Mouse (Mus musculus) kidney, adult 2 months (tissue): ENCODE measurements around the gene Igflr1. TPM values are rescaled to one million over a fixed set of nuclear protein-coding genes. Genes with fewer than 3 reads are reported as not detected.

ENCODE experiments used
- DNase-seq: peaks from one replicate; pipeline ENCODE4 v3.0.0; 2021
- H3K27ac ChIP-seq: fragments of 200-500 bp; 2 replicates; pipeline ENCODE4 v1.5.1; 2012; ENCODE audit warnings: low read depth, low read length, control low read depth, inconsistent platforms; ENCODE audit not compliant: insufficient read depth
- H3K27me3 ChIP-seq: fragments of 200-500 bp; replicated peaks from 2 replicates; pipeline ENCODE4 v1.6.1; 2012; ENCODE audit warnings: mild to moderate bottlenecking, moderate library complexity, low read length, inconsistent platforms; ENCODE audit not compliant: control insufficient read depth, insufficient read depth
- H3K36me3 ChIP-seq: fragments of 200-500 bp; 2 replicates; pipeline ENCODE4 v1.6.1; 2012; ENCODE audit warnings: mild to moderate bottlenecking, moderate library complexity, low read length, inconsistent platforms; ENCODE audit not compliant: control insufficient read depth, insufficient read depth
- H3K4me1 ChIP-seq: fragments of 200-500 bp; 2 replicates; pipeline ENCODE4 v1.6.1; 2011; ENCODE audit warnings: low read length; ENCODE audit not compliant: control insufficient read depth, insufficient read depth
- H3K4me3 ChIP-seq: fragments of 200-500 bp; 2 replicates; pipeline ENCODE4 v1.5.1; 2011; ENCODE audit warnings: mild to moderate bottlenecking, low read depth, low read length, control low read depth; ENCODE audit not compliant: insufficient read depth
- CTCF ChIP-seq: fragments of 200-500 bp; conservative IDR thresholded peaks from 2 replicates; pipeline ENCODE4 v1.5.1; 2011; ENCODE audit warnings: low read depth, mild to moderate bottlenecking, control low read depth, low read length, moderate library complexity, mixed read lengths; ENCODE audit not compliant: insufficient read depth, insufficient read length
- POLR2A ChIP-seq: fragments of 200-500 bp; IDR thresholded peaks from one replicate; pipeline ENCODE4 v1.6.1; 2011; ENCODE audit warnings: low read depth, low read length, control low read depth
- WGBS: fragments of 180-500 bp; shearing (Covaris S2); methylation state at CpG from one replicate; pipeline ENCODE4 v1.1.7; 2018; 5-methylcytosine and 5-hydroxymethylcytosine counted together
- polyA plus RNA-seq: library from polyadenylated mRNA; depleted of rRNA; stranded (reverse); fragments of >200 nt; gene quantifications from 2 replicates; pipeline ENCODE4 v1.2.3, GENCODE M21; 2012

Gene Igflr1
- polyA plus RNA-seq, 1 experiment, result 5.2 TPM

- no peak for DNase-seq
- H3K4me3 ChIP-seq, result no peak overlapping the region
- H3K27ac ChIP-seq, result no peak overlapping the region
- no peaks in the 10 kb centered on the region; the same call in 1 of the 2 replicates for H3K4me1 ChIP-seq
- H3K27me3 ChIP-seq, result no peaks in the 10 kb centered on the region
- no peaks in the 10 kb centered on the region for H3K36me3 ChIP-seq
- WGBS, result 82% methylated on average over 22 of the region's 22 CpGs
- TF ChIP-seq POLR2A, result no peak
- no peak for TF ChIP-seq CTCF
These were observed 11.2 kb upstream of the Igflr1 start for GRCm38 (mm10) chr7:30553810-30554584.

GRCm38 (mm10) chr7:30556894-30557536 lies 8.2 kb upstream of the Igflr1 start:
- TF ChIP-seq POLR2A (no peak), CTCF (peak; percentile 28; the same call in 1 of the 2 replicates)
- no peak overlapping the region for H3K27ac ChIP-seq
- no peaks in the 10 kb centered on the region for H3K36me3 ChIP-seq
- H3K4me3 ChIP-seq, result no peak overlapping the region
- 94% methylated on average over 18 of the region's 18 CpGs for WGBS
- no peak for DNase-seq
- no peaks in the 10 kb centered on the region for H3K27me3 ChIP-seq
- no peaks in the 10 kb centered on the region; the same call in 1 of the 2 replicates for H3K4me1 ChIP-seq

- no peak for DNase-seq
- no peaks in the 10 kb centered on the region; the same call in 1 of the 2 replicates for H3K4me1 ChIP-seq
- WGBS, result 80% methylated on average over 13 of the region's 13 CpGs
- no peak overlapping the region for H3K27ac ChIP-seq
- H3K27me3 ChIP-seq, result no peaks in the 10 kb centered on the region
- H3K4me3 ChIP-seq, result no peak overlapping the region
- TF ChIP-seq CTCF, result no peak
- TF ChIP-seq POLR2A, result no peak
- no peaks in the 10 kb centered on the region for H3K36me3 ChIP-seq
These were observed 7.2 kb upstream of the Igflr1 start for GRCm38 (mm10) chr7:30557901-30558514.

GRCm38 (mm10) chr7:30558656-30559442 lies 6.4 kb upstream of the Igflr1 start:
- Histone ChIP-seq H3K27me3 (no peaks in the 10 kb centered on the region), H3K27ac (peak overlapping the region; percentile 26), H3K4me1 (peaks cover under 1% of the 10 kb centered on the region; the same call in 1 of the 2 replicates), H3K36me3 (no peaks in the 10 kb centered on the region), H3K4me3 (peak overlapping the region; percentile 64)
- WGBS, result 6% methylated on average over 12 of the region's 12 CpGs
- no peak for DNase-seq
- no peak for TF ChIP-seq CTCF
- no peak for TF ChIP-seq POLR2A

DNA sequence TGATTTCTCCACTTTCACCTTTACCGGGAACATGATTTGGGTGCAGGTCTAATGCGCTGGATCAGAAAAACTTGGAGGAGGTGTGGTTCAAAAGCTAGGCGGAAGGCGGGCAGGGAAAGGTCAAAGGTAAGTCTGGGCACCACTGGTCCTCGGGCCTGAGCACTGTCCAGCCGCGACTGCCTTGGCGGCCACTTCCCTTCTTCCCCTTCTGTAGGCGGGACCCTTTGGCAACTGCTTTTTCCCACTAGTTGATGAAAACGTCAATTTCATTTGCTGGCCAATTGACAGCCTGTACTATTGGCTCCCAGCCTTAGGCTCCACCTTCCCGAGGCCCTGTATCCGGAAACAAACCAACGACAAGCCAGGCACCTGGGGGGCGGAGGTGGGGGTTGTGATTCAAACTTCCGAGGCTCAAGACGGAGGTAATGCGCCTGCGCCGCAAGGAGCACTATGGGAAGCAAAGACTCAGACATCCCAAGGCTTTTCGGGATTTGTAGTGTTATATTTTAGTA lies 5.7 kb upstream of the Igflr1 start, which contains the start of gene Lin37:
Gene Lin37 (minus strand): TSS at position 396 of the 512 bp plus-strand sequence.
- peak; percentile 100 for DNase-seq
- H3K27ac ChIP-seq, result peak within 1 kb of the TSS; percentile 26
- TF ChIP-seq POLR2A (no peak), CTCF (no peak)
- peak within 1 kb of the TSS; percentile 64 for H3K4me3 ChIP-seq
- no peaks in the 10 kb centered on the region for H3K27me3 ChIP-seq
- WGBS, result 2% methylated on average over 20 of the region's 20 CpGs
- peaks cover 3% of the 10 kb centered on the region; the same call in 1 of the 2 replicates for H3K4me1 ChIP-seq
- no peaks in the 10 kb centered on the region for H3K36me3 ChIP-seq

- Histone ChIP-seq H3K36me3 (no peaks in the 10 kb centered on the region), H3K27me3 (no peaks in the 10 kb centered on the region), H3K4me3 (no peak overlapping the region), H3K27ac (no peak overlapping the region), H3K4me1 (peaks cover 3% of the 10 kb centered on the region; the same call in 1 of the 2 replicates)
- TF ChIP-seq CTCF (no peak), POLR2A (no peak)
- 60% methylated on average over 2 of the region's 2 CpGs for WGBS
- DNase-seq, result no peak
These were observed 4.9 kb upstream of the Igflr1 start for GRCm38 (mm10) chr7:30560296-30560695.
